Mouse (Mus musculus): ENCODE results near the gene Bmper.

- TF ChIP-seq CTCF (IDR thresholded peaks at IDR 0.05; ENCODE audit: low read depth) (no peak), EP300 (IDR thresholded peaks at IDR 0.05; ENCODE audit: low read depth) (no peak)
Measured at GRCm38 (mm10) chr9:23206181-23206580, 16.7 kb upstream of the Bmper start.
